Mouse (Mus musculus) myocyte (in vitro differentiated cells): ENCODE results near the gene Ift43. TPM values are rescaled to one million over a fixed set of nuclear protein-coding genes. Genes with fewer than 3 reads are reported as not detected.

ENCODE experiments used
- H3K27me3 ChIP-seq: one replicate; pipeline ENCODE4 v1.6.1; 2011; ENCODE audit not compliant: control insufficient read depth, insufficient read depth, insufficient read length
- H3K36me3 ChIP-seq: one replicate; pipeline ENCODE4 v1.6.1; 2011; ENCODE audit not compliant: control insufficient read depth, insufficient read depth
- H3K4me2 ChIP-seq: one replicate; pipeline ENCODE4 v1.6.1; 2011; ENCODE audit warnings: low read depth, control low read depth
- H3K4me3 ChIP-seq: one replicate; pipeline ENCODE4 v1.5.1; 2011; ENCODE audit warnings: mild to moderate bottlenecking, control low read depth, moderate library complexity
- H3K79me2 ChIP-seq: one replicate; pipeline ENCODE4 v1.6.1; 2011; ENCODE audit not compliant: control insufficient read depth, insufficient read depth
- H3ac ChIP-seq: one replicate; pipeline ENCODE4 v1.6.1; 2011; ENCODE audit not compliant: control insufficient read depth, insufficient read length
- CEBPB ChIP-seq: IDR thresholded peaks from 2 replicates; pipeline ENCODE4 v1.6.1; 2011; ENCODE audit warnings: mild to moderate bottlenecking, moderate library complexity; ENCODE audit not compliant: poor library complexity, insufficient read depth, severe bottlenecking
- E2F4 ChIP-seq: IDR thresholded peaks from one replicate; pipeline ENCODE4 v1.6.1; 2011; ENCODE audit warnings: mild to moderate bottlenecking, control low read depth, moderate library complexity; ENCODE audit not compliant: insufficient read depth
- MAX ChIP-seq: IDR thresholded peaks from one replicate; pipeline ENCODE4 v1.6.1; 2011; ENCODE audit warnings: low read depth, mild to moderate bottlenecking, control low read depth
- MYOD1 ChIP-seq, 3 experiments: IDR thresholded peaks; one replicate each; pipeline ENCODE4 v1.6.1; 2011; ENCODE audit warnings: control low read depth in 2 of 3, low read depth in 2 of 3, mild to moderate bottlenecking in 2 of 3, moderate library complexity in 1 of 3; ENCODE audit not compliant: insufficient read length in 2 of 3, control insufficient read depth in 1 of 3
- MYOG ChIP-seq, 3 experiments: IDR thresholded peaks; one replicate each; pipeline ENCODE4 v1.6.1; 2011; ENCODE audit warnings: control low read depth in 2 of 3, low read depth in 2 of 3, mild to moderate bottlenecking in 2 of 3; ENCODE audit not compliant: insufficient read length in 2 of 3, control insufficient read depth in 1 of 3, insufficient read depth in 1 of 3
- POLR2A ChIP-seq: IDR thresholded peaks from one replicate; pipeline ENCODE4 v1.6.1; 2011; ENCODE audit warnings: low read depth, mild to moderate bottlenecking, control low read depth, moderate library complexity; ENCODE audit not compliant: insufficient read length
- POLR2AphosphoS2 ChIP-seq: IDR thresholded peaks from one replicate; pipeline ENCODE4 v1.6.1; 2011; ENCODE audit warnings: low read depth, control low read depth; ENCODE audit not compliant: insufficient read length
- REST ChIP-seq: IDR thresholded peaks from one replicate; pipeline ENCODE4 v1.6.1; 2011; ENCODE audit warnings: mild to moderate bottlenecking, control low read depth, moderate library complexity; ENCODE audit not compliant: insufficient read depth, insufficient read length
- SRF ChIP-seq: IDR thresholded peaks from one replicate; pipeline ENCODE4 v1.6.1; 2011; ENCODE audit warnings: low read depth; ENCODE audit not compliant: control insufficient read depth, insufficient read length
- TCF12 ChIP-seq: IDR thresholded peaks from one replicate; pipeline ENCODE4 v1.6.1; 2011; ENCODE audit warnings: mild to moderate bottlenecking, control low read depth; ENCODE audit not compliant: poor library complexity, insufficient read depth, severe bottlenecking
- TCF3 ChIP-seq: IDR thresholded peaks from one replicate; pipeline ENCODE4 v1.6.1; 2011; ENCODE audit warnings: low read depth, control low read depth; ENCODE audit not compliant: insufficient read length
- USF1 ChIP-seq: IDR thresholded peaks from one replicate; pipeline ENCODE4 v1.6.1; 2011; ENCODE audit warnings: low read depth, mild to moderate bottlenecking, control low read depth, moderate library complexity
- polyA plus RNA-seq: library from polyadenylated mRNA; unstranded; fragments of >200 nt; fragmentation: generic; extraction: Trizol; gene quantifications from one replicate; pipeline ENCODE4 v1.2.1, GENCODE M21; 2012; ENCODE audit warnings: missing spikeins

Gene Ift43
- polyA plus RNA-seq, 1 experiment, result 93.4 TPM

DNA sequence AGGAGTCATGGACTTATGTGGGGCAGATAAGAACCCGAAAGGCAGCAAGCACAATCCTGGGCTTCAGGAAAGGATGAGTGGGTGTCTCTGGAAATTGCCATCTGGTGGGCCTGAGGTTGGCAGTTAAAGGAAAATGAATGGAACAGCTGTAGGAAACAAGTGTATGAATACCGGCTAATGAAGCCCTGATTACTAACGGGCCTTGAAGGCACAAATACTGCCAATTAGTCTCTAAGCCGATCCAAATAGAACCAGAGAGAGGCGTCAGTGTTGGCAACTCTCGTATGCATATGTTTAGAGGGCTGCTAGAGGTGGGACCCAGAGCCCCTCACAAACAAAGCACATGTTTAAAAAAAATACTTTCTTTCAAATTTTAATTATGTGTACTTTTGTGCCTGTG is 10.9 kb upstream of the Ift43 start:
- peaks cover 24% of the 10 kb centered on the region for H3K36me3 ChIP-seq
- H3ac ChIP-seq, result no peak overlapping the region
- TF ChIP-seq USF1 (no peak), SRF (no peak), POLR2A (no peak), TCF12 (no peak)
- H3K4me3 ChIP-seq, result no peak overlapping the region
- H3K27me3 ChIP-seq, result no peaks in the 10 kb centered on the region
- H3K79me2 ChIP-seq, result peaks cover 60% of the 10 kb centered on the region
- peak overlapping the region; percentile 13 for H3K4me2 ChIP-seq

DNA sequence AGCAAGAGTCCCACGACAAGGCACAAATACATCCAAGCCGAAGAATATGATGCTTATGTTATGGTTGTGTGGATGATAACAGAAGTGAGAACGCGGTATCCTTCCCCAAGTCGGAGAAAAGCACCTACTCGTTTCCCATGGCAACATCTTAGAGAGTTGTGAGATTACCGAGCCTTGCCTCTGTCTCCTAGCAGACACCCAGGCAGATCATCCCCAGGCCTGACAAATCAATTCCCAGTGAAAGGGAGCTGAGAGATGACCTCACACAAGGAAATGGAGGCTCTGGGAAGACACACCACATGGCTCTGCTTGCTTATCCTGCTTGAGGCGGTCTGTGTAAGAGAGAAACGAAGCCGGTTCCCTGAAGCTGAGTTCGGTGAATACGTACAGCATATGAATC is 7.7 kb upstream of the Ift43 start:
- no peak overlapping the region for H3ac ChIP-seq
- TF ChIP-seq MYOG (IDR thresholded peaks at IDR 0.05; ENCODE audit: control insufficient read depth in 1 of 3, insufficient read depth in 1 of 3, insufficient read length in 2 of 3, low read depth in 2 of 3) (no peak), TCF12 (no peak), SRF (no peak), E2F4 (no peak)
- no peaks in the 10 kb centered on the region for H3K27me3 ChIP-seq
- H3K4me3 ChIP-seq, result peak overlapping the region; percentile 78
- H3K36me3 ChIP-seq, result peaks cover 5% of the 10 kb centered on the region
- H3K4me2 ChIP-seq, result peak overlapping the region; percentile 67
- H3K79me2 ChIP-seq, result peaks cover 78% of the 10 kb centered on the region

GRCm38 (mm10) chr12:86075358-86075757 is 7.0 kb upstream of the Ift43 start:
- Histone ChIP-seq H3K36me3 (peaks cover 5% of the 10 kb centered on the region), H3ac (no peak overlapping the region), H3K4me3 (peak overlapping the region; percentile 78), H3K4me2 (peak overlapping the region; percentile 67), H3K27me3 (no peaks in the 10 kb centered on the region), H3K79me2 (peaks cover 78% of the 10 kb centered on the region)
- TF ChIP-seq MAX, result no peak
- no peak for TF ChIP-seq POLR2A
- no peak for TF ChIP-seq USF1
- no peak for TF ChIP-seq MYOD1 (IDR thresholded peaks at IDR 0.05; ENCODE audit: control insufficient read depth in 1 of 3, insufficient read length in 2 of 3, low read depth in 2 of 3)
- no peak for TF ChIP-seq REST
- TF ChIP-seq E2F4, result no peak
- TF ChIP-seq MYOG (IDR thresholded peaks at IDR 0.05; ENCODE audit: control insufficient read depth in 1 of 3, insufficient read depth in 1 of 3, insufficient read length in 2 of 3, low read depth in 2 of 3), result no peak
- no peak for TF ChIP-seq SRF
- TF ChIP-seq CEBPB, result no peak
- no peak for TF ChIP-seq POLR2AphosphoS2
- TF ChIP-seq TCF3, result no peak
- no peak for TF ChIP-seq TCF12

GRCm38 (mm10) chr12:86076321-86076901 is 5.9 kb upstream of the Ift43 start:
- Histone ChIP-seq H3K4me3 (peak overlapping the region; percentile 78), H3ac (peak overlapping the region; percentile 27), H3K79me2 (peaks cover 68% of the 10 kb centered on the region), H3K27me3 (no peaks in the 10 kb centered on the region), H3K4me2 (peak overlapping the region; percentile 67), H3K36me3 (peaks cover 5% of the 10 kb centered on the region)
- TF ChIP-seq USF1, result no peak
- TF ChIP-seq MYOG (IDR thresholded peaks at IDR 0.05; ENCODE audit: control insufficient read depth in 1 of 3, insufficient read depth in 1 of 3, insufficient read length in 2 of 3, low read depth in 2 of 3), result peak in 1 of 3 experiments; percentile 32
- peak; percentile 22 for TF ChIP-seq POLR2AphosphoS2
- TF ChIP-seq MYOD1 (IDR thresholded peaks at IDR 0.05; ENCODE audit: control insufficient read depth in 1 of 3, insufficient read length in 2 of 3, low read depth in 2 of 3), result no peak
- peak; percentile 23 for TF ChIP-seq POLR2A
- TF ChIP-seq MAX, result no peak
- TF ChIP-seq TCF12, result no peak
- TF ChIP-seq SRF, result no peak

GRCm38 (mm10) chr12:86077322-86077721 is 5.0 kb upstream of the Ift43 start:
- Histone ChIP-seq H3K4me3 (peak overlapping the region; percentile 78), H3K27me3 (no peaks in the 10 kb centered on the region), H3K4me2 (peak overlapping the region; percentile 67), H3ac (peak overlapping the region; percentile 27), H3K79me2 (peaks cover 59% of the 10 kb centered on the region), H3K36me3 (peaks cover 5% of the 10 kb centered on the region)
- TF ChIP-seq MYOG (IDR thresholded peaks at IDR 0.05; ENCODE audit: control insufficient read depth in 1 of 3, insufficient read depth in 1 of 3, insufficient read length in 2 of 3, low read depth in 2 of 3), result no peak
- TF ChIP-seq POLR2A, result no peak

DNA sequence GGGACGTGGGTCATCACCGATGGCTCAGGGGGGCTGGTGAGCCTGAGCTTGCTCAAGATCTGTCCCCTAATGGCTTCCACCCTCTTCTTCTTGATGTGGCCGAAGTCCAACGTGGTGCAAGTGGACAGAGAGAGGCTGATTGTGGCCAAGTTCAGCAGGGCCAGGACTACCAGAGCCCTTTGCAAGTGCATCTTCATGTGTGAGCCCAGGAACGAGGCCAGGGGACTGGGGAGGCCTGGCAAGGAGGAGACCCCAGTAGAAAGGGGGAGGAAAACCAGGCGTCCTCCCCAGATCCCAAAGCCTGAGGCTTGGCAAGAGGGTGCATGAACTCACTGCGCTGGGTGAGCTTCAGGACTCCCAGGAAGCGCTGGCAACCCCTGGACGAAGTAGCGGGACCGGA is 4.6 kb upstream of the Ift43 start:
- H3K27me3 ChIP-seq, result no peaks in the 10 kb centered on the region
- peak overlapping the region; percentile 78 for H3K4me3 ChIP-seq
- peak overlapping the region; percentile 67 for H3K4me2 ChIP-seq
- peaks cover 55% of the 10 kb centered on the region for H3K79me2 ChIP-seq
- no peak for TF ChIP-seq SRF
- TF ChIP-seq MAX, result no peak
- TF ChIP-seq POLR2A, result peak; percentile 44
- no peak for TF ChIP-seq TCF3
- TF ChIP-seq TCF12, result no peak
- no peak for TF ChIP-seq MYOD1 (IDR thresholded peaks at IDR 0.05; ENCODE audit: control insufficient read depth in 1 of 3, insufficient read length in 2 of 3, low read depth in 2 of 3)
- TF ChIP-seq POLR2AphosphoS2, result peak; percentile 11
- peaks cover 5% of the 10 kb centered on the region for H3K36me3 ChIP-seq
- H3ac ChIP-seq, result peak overlapping the region; percentile 27
